Mouse (Mus musculus): ENCODE results near the gene Anxa6.

- TF ChIP-seq POLR2A (IDR thresholded peaks at IDR 0.05; ENCODE audit: borderline replicate concordance, low read depth, low read length) (no peak), CTCF (IDR thresholded peaks at IDR 0.05; ENCODE audit: low read depth, low read length) (no peak)
These were observed 28.2 kb downstream of the Anxa6 start for GRCm38 (mm10) chr11:55004970-55005502.

Measured in bone marrow macrophage, adult 2 months (primary cell).